Mouse (Mus musculus) myocyte (in vitro differentiated cells): Measurements from ENCODE around the gene Fam102a. TPM values are rescaled to one million over a fixed set of nuclear protein-coding genes. Genes with fewer than 3 reads are reported as not detected.

ENCODE experiments used
- H3K27me3 ChIP-seq: one replicate; pipeline ENCODE4 v1.6.1; 2011; ENCODE audit not compliant: control insufficient read depth, insufficient read depth, insufficient read length
- H3K36me3 ChIP-seq: one replicate; pipeline ENCODE4 v1.6.1; 2011; ENCODE audit not compliant: control insufficient read depth, insufficient read depth
- H3K4me2 ChIP-seq: one replicate; pipeline ENCODE4 v1.6.1; 2011; ENCODE audit warnings: low read depth, control low read depth
- H3K4me3 ChIP-seq: one replicate; pipeline ENCODE4 v1.5.1; 2011; ENCODE audit warnings: mild to moderate bottlenecking, control low read depth, moderate library complexity
- H3K79me2 ChIP-seq: one replicate; pipeline ENCODE4 v1.6.1; 2011; ENCODE audit not compliant: control insufficient read depth, insufficient read depth
- H3ac ChIP-seq: one replicate; pipeline ENCODE4 v1.6.1; 2011; ENCODE audit not compliant: control insufficient read depth, insufficient read length
- CEBPB ChIP-seq: IDR thresholded peaks from 2 replicates; pipeline ENCODE4 v1.6.1; 2011; ENCODE audit warnings: mild to moderate bottlenecking, moderate library complexity; ENCODE audit not compliant: poor library complexity, insufficient read depth, severe bottlenecking
- E2F4 ChIP-seq: IDR thresholded peaks from one replicate; pipeline ENCODE4 v1.6.1; 2011; ENCODE audit warnings: mild to moderate bottlenecking, control low read depth, moderate library complexity; ENCODE audit not compliant: insufficient read depth
- MAX ChIP-seq: IDR thresholded peaks from one replicate; pipeline ENCODE4 v1.6.1; 2011; ENCODE audit warnings: low read depth, mild to moderate bottlenecking, control low read depth
- MYOD1 ChIP-seq, 3 experiments: IDR thresholded peaks; one replicate each; pipeline ENCODE4 v1.6.1; 2011; ENCODE audit warnings: control low read depth in 2 of 3, low read depth in 2 of 3, mild to moderate bottlenecking in 2 of 3, moderate library complexity in 1 of 3; ENCODE audit not compliant: insufficient read length in 2 of 3, control insufficient read depth in 1 of 3
- MYOG ChIP-seq, 3 experiments: IDR thresholded peaks; one replicate each; pipeline ENCODE4 v1.6.1; 2011; ENCODE audit warnings: control low read depth in 2 of 3, low read depth in 2 of 3, mild to moderate bottlenecking in 2 of 3; ENCODE audit not compliant: insufficient read length in 2 of 3, control insufficient read depth in 1 of 3, insufficient read depth in 1 of 3
- POLR2A ChIP-seq: IDR thresholded peaks from one replicate; pipeline ENCODE4 v1.6.1; 2011; ENCODE audit warnings: low read depth, mild to moderate bottlenecking, control low read depth, moderate library complexity; ENCODE audit not compliant: insufficient read length
- POLR2AphosphoS2 ChIP-seq: IDR thresholded peaks from one replicate; pipeline ENCODE4 v1.6.1; 2011; ENCODE audit warnings: low read depth, control low read depth; ENCODE audit not compliant: insufficient read length
- REST ChIP-seq: IDR thresholded peaks from one replicate; pipeline ENCODE4 v1.6.1; 2011; ENCODE audit warnings: mild to moderate bottlenecking, control low read depth, moderate library complexity; ENCODE audit not compliant: insufficient read depth, insufficient read length
- SRF ChIP-seq: IDR thresholded peaks from one replicate; pipeline ENCODE4 v1.6.1; 2011; ENCODE audit warnings: low read depth; ENCODE audit not compliant: control insufficient read depth, insufficient read length
- TCF12 ChIP-seq: IDR thresholded peaks from one replicate; pipeline ENCODE4 v1.6.1; 2011; ENCODE audit warnings: mild to moderate bottlenecking, control low read depth; ENCODE audit not compliant: poor library complexity, insufficient read depth, severe bottlenecking
- TCF3 ChIP-seq: IDR thresholded peaks from one replicate; pipeline ENCODE4 v1.6.1; 2011; ENCODE audit warnings: low read depth, control low read depth; ENCODE audit not compliant: insufficient read length
- USF1 ChIP-seq: IDR thresholded peaks from one replicate; pipeline ENCODE4 v1.6.1; 2011; ENCODE audit warnings: low read depth, mild to moderate bottlenecking, control low read depth, moderate library complexity
- polyA plus RNA-seq: library from polyadenylated mRNA; unstranded; fragments of >200 nt; fragmentation: generic; extraction: Trizol; gene quantifications from one replicate; pipeline ENCODE4 v1.2.1, GENCODE M21; 2012; ENCODE audit warnings: missing spikeins

Fam102a gene
- polyA plus RNA-seq, 1 experiment, result 1.7 TPM

- Histone ChIP-seq H3K36me3 (peaks cover 4% of the 10 kb centered on the region), H3K4me3 (no peak overlapping the region), H3K27me3 (no peaks in the 10 kb centered on the region), H3K4me2 (no peak overlapping the region), H3K79me2 (peaks cover under 1% of the 10 kb centered on the region), H3ac (no peak overlapping the region)
- no peak for TF ChIP-seq TCF12
- no peak for TF ChIP-seq SRF
- TF ChIP-seq CEBPB, result no peak
- TF ChIP-seq TCF3, result no peak
- no peak for TF ChIP-seq MAX
- TF ChIP-seq POLR2AphosphoS2, result no peak
- TF ChIP-seq USF1, result no peak
- TF ChIP-seq REST, result no peak
- TF ChIP-seq POLR2A, result no peak
- no peak for TF ChIP-seq MYOD1 (IDR thresholded peaks at IDR 0.05; ENCODE audit: control insufficient read depth in 1 of 3, insufficient read length in 2 of 3, low read depth in 2 of 3)
- no peak for TF ChIP-seq MYOG (IDR thresholded peaks at IDR 0.05; ENCODE audit: control insufficient read depth in 1 of 3, insufficient read depth in 1 of 3, insufficient read length in 2 of 3, low read depth in 2 of 3)
- no peak for TF ChIP-seq E2F4
Observed at GRCm38 (mm10) chr2:32604631-32605030, 69.5 kb downstream of the Fam102a start.

GRCm38 (mm10) chr2:32606161-32607142 lies 71.3 kb downstream of the Fam102a start:
- Histone ChIP-seq H3K27me3 (no peaks in the 10 kb centered on the region), H3K4me3 (peak overlapping the region; percentile 66), H3K36me3 (no peaks in the 10 kb centered on the region), H3K4me2 (peak overlapping the region; percentile 94), H3ac (peak overlapping the region; percentile 25), H3K79me2 (peaks cover 11% of the 10 kb centered on the region)
- no peak for TF ChIP-seq CEBPB
- no peak for TF ChIP-seq MAX
- peak; percentile 47 for TF ChIP-seq POLR2A
- TF ChIP-seq MYOD1 (IDR thresholded peaks at IDR 0.05; ENCODE audit: control insufficient read depth in 1 of 3, insufficient read length in 2 of 3, low read depth in 2 of 3), result no peak
- TF ChIP-seq MYOG (IDR thresholded peaks at IDR 0.05; ENCODE audit: control insufficient read depth in 1 of 3, insufficient read depth in 1 of 3, insufficient read length in 2 of 3, low read depth in 2 of 3), result peak in 1 of 3 experiments; percentile 41
- no peak for TF ChIP-seq REST
- TF ChIP-seq E2F4, result no peak
- no peak for TF ChIP-seq USF1
- TF ChIP-seq TCF12, result no peak
- peak; percentile 48 for TF ChIP-seq POLR2AphosphoS2

GRCm38 (mm10) chr2:32607262-32607947 lies 72.3 kb downstream of the Fam102a start:
- TF ChIP-seq POLR2A (peak; percentile 31), CEBPB (peak; percentile 63; the same call in 1 of the 2 replicates), E2F4 (no peak), TCF12 (no peak)

GRCm38 (mm10) chr2:32608141-32608777 lies 73.1 kb downstream of the Fam102a start:
- TF ChIP-seq SRF, result peak; percentile 15
- TF ChIP-seq E2F4, result no peak
- peak; percentile 47 for TF ChIP-seq POLR2A
- peak overlapping the region; percentile 94 for H3K4me2 ChIP-seq
- H3ac ChIP-seq, result peak overlapping the region; percentile 25
- peak overlapping the region; percentile 66 for H3K4me3 ChIP-seq
- peaks cover 7% of the 10 kb centered on the region for H3K36me3 ChIP-seq
- H3K79me2 ChIP-seq, result peaks cover 11% of the 10 kb centered on the region
- no peaks in the 10 kb centered on the region for H3K27me3 ChIP-seq

More at GRCm38 (mm10) chr2:32607262-32607947, 72.3 kb downstream of the Fam102a start:
- Histone ChIP-seq H3K27me3 (no peaks in the 10 kb centered on the region), H3K4me3 (peak overlapping the region; percentile 66), H3ac (peak overlapping the region; percentile 25), H3K4me2 (peak overlapping the region; percentile 94), H3K36me3 (no peaks in the 10 kb centered on the region), H3K79me2 (peaks cover 11% of the 10 kb centered on the region)
